Mouse (Mus musculus) cerebellum, adult 2 months (tissue): ENCODE data around the gene Stum.
A peak's percentile ranks its signal among the peaks of the same experiment; 100 is the strongest.

Experiments
- CTCF ChIP-seq: fragments of 200-500 bp; IDR thresholded peaks from 2 replicates; pipeline ENCODE4 v1.5.1; 2011; ENCODE audit warnings: low read depth, mild to moderate bottlenecking, control low read depth, low read length, moderate library complexity, borderline replicate concordance; ENCODE audit not compliant: insufficient read depth
- POLR2A ChIP-seq: fragments of 200-500 bp; IDR thresholded peaks from 2 replicates; pipeline ENCODE4 v1.6.1; 2011; ENCODE audit warnings: low read length, control low read depth, borderline replicate concordance; ENCODE audit not compliant: insufficient read depth

DNA sequence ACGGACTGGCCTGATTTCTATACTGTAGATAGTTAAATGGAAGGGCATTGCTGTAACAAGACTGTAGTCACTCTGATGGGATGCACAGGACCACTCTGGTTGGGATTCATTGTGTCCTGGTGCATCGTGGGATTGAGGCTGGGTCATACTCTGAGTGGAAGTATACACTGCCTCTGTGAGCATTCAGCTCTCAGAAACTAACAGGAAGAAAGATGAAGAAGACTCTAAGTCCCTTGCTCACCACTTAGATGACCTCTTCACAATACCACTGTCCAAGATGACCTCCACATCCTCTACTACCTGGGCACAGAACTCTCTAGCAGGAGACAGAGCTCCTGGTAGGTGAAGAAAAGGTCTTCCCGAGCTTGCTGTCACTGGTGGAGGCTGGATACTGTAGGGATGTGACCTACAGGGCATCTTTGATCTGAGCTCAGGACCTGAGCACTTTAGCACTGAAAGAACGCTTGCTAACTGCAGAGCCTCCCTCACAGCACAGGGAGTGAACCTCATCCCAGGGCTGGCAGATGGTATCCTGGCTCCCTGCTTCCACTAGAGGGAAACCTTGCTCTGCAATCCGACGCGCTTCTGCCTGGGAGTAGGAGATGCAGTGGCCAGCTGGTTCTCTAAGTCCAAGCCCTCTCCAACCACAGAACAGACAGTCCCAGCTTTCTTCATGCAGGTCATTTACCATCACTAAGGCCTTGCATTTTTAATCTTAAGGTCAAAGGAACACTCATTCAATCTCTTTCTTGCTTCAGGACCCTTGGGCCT is 49.3 kb downstream of the Stum start:
- TF ChIP-seq CTCF (peak; percentile 99), POLR2A (no peak)
